Mouse (Mus musculus) thymus, adult 2 months (tissue): ENCODE results near the gene Arfip1.

ENCODE experiments used
- CTCF ChIP-seq: fragments of 200-500 bp; IDR thresholded peaks from 2 replicates; pipeline ENCODE4 v1.5.1; 2012; ENCODE audit warnings: mild to moderate bottlenecking, control low read depth, low read length, moderate library complexity, borderline replicate concordance; ENCODE audit not compliant: control insufficient read depth, poor library complexity, insufficient read depth; ENCODE audit errors: extremely low read depth
- POLR2A ChIP-seq: fragments of 200-500 bp; IDR thresholded peaks from 2 replicates; pipeline ENCODE4 v1.6.1; 2012; ENCODE audit warnings: mild to moderate bottlenecking, low read length, control low read depth, moderate library complexity; ENCODE audit not compliant: control insufficient read depth, poor library complexity, insufficient read depth; ENCODE audit errors: extremely low read depth

DNA sequence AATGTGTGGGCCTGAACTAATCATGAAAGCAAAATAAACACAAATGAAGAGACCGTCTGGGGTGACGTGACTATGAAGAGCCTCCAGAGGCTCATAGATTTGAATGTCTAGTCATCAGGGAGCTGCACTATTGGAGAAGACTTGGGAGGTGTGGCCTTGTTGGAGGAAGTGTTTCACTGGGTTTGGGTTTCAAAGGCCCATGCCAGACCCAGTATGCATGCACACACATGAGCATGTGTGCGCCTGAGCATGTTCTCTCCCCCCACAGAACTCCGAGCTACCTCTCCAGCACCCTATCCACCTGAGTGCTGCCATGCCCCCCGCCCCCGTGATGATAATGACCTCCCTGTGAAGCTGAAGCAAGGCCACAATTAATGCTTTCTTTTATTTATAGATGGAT lies 12.8 kb downstream of the Arfip1 start:
- TF ChIP-seq POLR2A (no peak), CTCF (no peak)
